Mouse (Mus musculus) brain, embryonic 14.5 days (tissue): ENCODE measurements around the gene Gna14.

Source experiments
- CTCF ChIP-seq: fragments of 200-500 bp; IDR thresholded peaks from 2 replicates; pipeline ENCODE4 v1.5.1; 2012; ENCODE audit warnings: inconsistent platforms, mild to moderate bottlenecking, moderate library complexity, borderline replicate concordance; ENCODE audit not compliant: insufficient read depth, insufficient read length; ENCODE audit errors: extremely low read depth
- POLR2A ChIP-seq: fragments of 200-500 bp; IDR thresholded peaks from 2 replicates; pipeline ENCODE4 v1.6.1; 2012; ENCODE audit warnings: mild to moderate bottlenecking, inconsistent platforms, borderline replicate concordance; ENCODE audit not compliant: poor library complexity, insufficient read depth, insufficient read length, severe bottlenecking; ENCODE audit errors: extremely low read depth

DNA sequence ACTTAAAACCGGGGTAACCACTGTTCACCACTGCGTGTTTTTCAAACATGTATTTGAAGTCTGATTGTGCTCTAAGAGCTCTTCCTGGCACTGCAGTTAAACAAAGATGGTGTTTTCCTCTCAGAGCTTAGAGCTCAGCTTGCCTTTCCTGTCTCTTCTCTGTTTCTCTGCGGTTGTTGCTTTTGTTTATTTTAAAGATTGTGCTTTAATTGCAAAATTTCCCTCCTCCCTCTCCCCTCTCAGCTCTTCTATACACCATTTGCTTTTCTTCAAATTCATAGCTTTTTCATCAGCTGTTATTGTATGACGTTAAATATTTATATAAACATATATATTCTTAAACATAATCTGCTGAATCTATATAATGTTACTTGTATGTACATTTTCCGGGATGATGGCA is 66.5 kb downstream of the Gna14 start:
- TF ChIP-seq CTCF (no peak), POLR2A (no peak)
